Mouse (Mus musculus) midbrain, embryonic 10.5 days (tissue): ENCODE results near the gene Ccdc50. TPM values are rescaled to one million over a fixed set of nuclear protein-coding genes. Genes with fewer than 3 reads are reported as not detected.

Experiments
- DNase-seq: peaks from one replicate; pipeline ENCODE4 v3.0.0-alpha.2; 2017; ENCODE audit warnings: low spot score
- H3K27ac ChIP-seq: fragments of 300-500 bp; sonication (generic); replicated peaks from 2 replicates; pipeline ENCODE4 v1.5.1; 2016; ENCODE audit warnings: mild to moderate bottlenecking
- H3K27me3 ChIP-seq: fragments of 300-500 bp; sonication (generic); 2 replicates; pipeline ENCODE4 v1.6.1; 2016; ENCODE audit warnings: low read depth, mild to moderate bottlenecking; ENCODE audit not compliant: poor library complexity, severe bottlenecking
- H3K36me3 ChIP-seq: fragments of 300-500 bp; sonication (generic); 2 replicates; pipeline ENCODE4 v1.6.1; 2016; ENCODE audit warnings: mild to moderate bottlenecking, moderate library complexity
- H3K4me1 ChIP-seq: fragments of 300-500 bp; sonication (generic); 2 replicates; pipeline ENCODE4 v1.6.1; 2016
- H3K4me3 ChIP-seq: fragments of 300-500 bp; sonication (generic); 2 replicates; pipeline ENCODE4 v1.5.1; 2016; ENCODE audit warnings: mild to moderate bottlenecking, moderate library complexity
- H3K9me3 ChIP-seq: fragments of 300-500 bp; sonication (generic); replicated peaks from 2 replicates; pipeline ENCODE4 v1.6.1; 2016; ENCODE audit warnings: mild to moderate bottlenecking
- WGBS: fragments of 180-500 bp; shearing (Covaris S2); methylation state at CpG from one replicate; pipeline ENCODE4 v1.1.7; 2016; 5-methylcytosine and 5-hydroxymethylcytosine counted together
- polyA plus RNA-seq: library from polyadenylated mRNA; unstranded; fragments of >200 nt; fragmentation: Nextera tagmentation; extraction: Ambion mirVana; gene quantifications from 2 replicates; pipeline ENCODE4 v1.2.1, GENCODE M21; 2016

Gene Ccdc50
- polyA plus RNA-seq, 1 experiment from 2014 or later, result 53.2 TPM

DNA sequence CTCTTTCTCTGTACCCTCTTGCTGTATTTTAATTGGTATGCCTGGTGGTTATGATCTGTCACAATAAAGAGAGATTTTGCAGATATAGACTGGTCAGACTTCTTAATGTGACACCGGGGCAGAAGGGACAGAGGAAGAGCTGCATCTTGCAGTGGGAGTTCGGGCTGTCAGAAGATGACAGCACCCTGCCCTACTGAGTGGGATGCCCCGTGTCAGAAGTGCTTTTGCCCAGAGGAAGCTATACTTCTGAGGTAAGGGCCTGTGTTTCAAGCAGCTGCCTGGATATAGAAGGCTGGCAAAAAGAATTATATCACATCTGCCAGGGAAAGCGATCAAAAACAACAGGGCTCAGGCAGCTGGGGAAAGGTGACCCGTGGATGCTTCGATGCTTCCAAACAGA lies 82.7 kb downstream of the Ccdc50 start:
- 87% methylated on average over 6 of the region's 6 CpGs for WGBS
- Histone ChIP-seq H3K36me3 (no peaks in the 10 kb centered on the region), H3K27ac (no peak overlapping the region), H3K4me1 (peaks cover 5% of the 10 kb centered on the region; the same call in 1 of the 2 replicates), H3K4me3 (no peak overlapping the region), H3K9me3 (no peaks in the 10 kb centered on the region), H3K27me3 (no peaks in the 10 kb centered on the region)
- DNase-seq, result no peak

DNA sequence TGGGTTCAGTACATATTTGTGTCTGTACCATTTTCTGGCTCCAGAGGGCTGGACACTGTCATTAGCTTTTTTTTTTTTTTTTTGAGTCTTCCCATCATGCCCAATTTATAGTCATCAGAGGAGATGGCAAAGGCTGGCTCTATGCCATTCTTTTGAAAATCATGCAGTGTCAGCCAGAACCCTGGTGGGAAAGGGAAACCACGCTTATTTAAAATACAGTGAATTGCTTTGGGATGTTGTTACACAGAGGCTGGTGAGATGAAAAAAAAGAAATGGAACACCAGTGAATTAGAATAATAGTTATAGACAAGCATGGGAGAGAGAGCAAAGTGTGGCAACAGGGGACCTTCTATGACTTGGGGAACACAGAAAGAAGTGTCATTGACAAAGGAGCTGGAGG lies 95.2 kb downstream of the Ccdc50 start:
- H3K36me3 ChIP-seq, result no peaks in the 10 kb centered on the region
- no peaks in the 10 kb centered on the region for H3K27me3 ChIP-seq
- H3K27ac ChIP-seq, result no peak overlapping the region
- DNase-seq, result no peak
- no peaks in the 10 kb centered on the region for H3K9me3 ChIP-seq
- no peak overlapping the region for H3K4me3 ChIP-seq
- WGBS, result 82% methylated on average over 1 of the region's 1 CpGs
- H3K4me1 ChIP-seq, result no peaks in the 10 kb centered on the region

Other genes with a start within 250 kb of the Ccdc50 start
- gene Ostn, start 81.4 kb upstream of the Ccdc50 start, polyA plus RNA-seq, result not detected in 2 replicates
- gene Uts2b, start 18.6 kb upstream of the Ccdc50 start, polyA plus RNA-seq, result not detected in 2 replicates